Mouse (Mus musculus) neural tube, embryonic 13.5 days (tissue): ENCODE results near the gene Gtf2h1. TPM values are rescaled to one million over a fixed set of nuclear protein-coding genes. Genes with fewer than 3 reads are reported as not detected.
A peak's percentile ranks its signal among the peaks of the same experiment; 100 is the strongest.
"Not testable (repeated sequence)": the region's sequence is repeated elsewhere in the genome, so short reads cannot be mapped to it uniquely, and the experiment has no call there.

Experiments
- ATAC-seq: fragments of 200-750 bp; cut with Nextera tagmentation; 2 replicates; pipeline ENCODE4 v1.8.0; 2017; ENCODE audit warnings: low read depth, mild to moderate bottlenecking, moderate TSS enrichment, moderate library complexity
- H3K27ac ChIP-seq: fragments of 300-500 bp; sonication (generic); replicated peaks from 2 replicates; pipeline ENCODE4 v1.5.1; 2015; ENCODE audit warnings: moderate library complexity, mild to moderate bottlenecking, inconsistent platforms
- H3K27me3 ChIP-seq: fragments of 300-500 bp; sonication (generic); 2 replicates; pipeline ENCODE4 v1.6.1; 2015; ENCODE audit warnings: mild to moderate bottlenecking, inconsistent platforms
- H3K36me3 ChIP-seq: fragments of 300-500 bp; sonication (generic); 2 replicates; pipeline ENCODE4 v1.6.1; 2015; ENCODE audit warnings: mild to moderate bottlenecking, inconsistent platforms
- H3K4me1 ChIP-seq: fragments of 300-500 bp; sonication (generic); replicated peaks from 2 replicates; pipeline ENCODE4 v1.6.1; 2015; ENCODE audit warnings: inconsistent platforms
- H3K4me2 ChIP-seq: fragments of 300-500 bp; sonication (generic); 2 replicates; pipeline ENCODE4 v1.6.1; 2015; ENCODE audit warnings: inconsistent platforms, mild to moderate bottlenecking, moderate library complexity
- H3K4me3 ChIP-seq: fragments of 300-500 bp; sonication (generic); 2 replicates; pipeline ENCODE4 v1.5.1; 2015; ENCODE audit warnings: mild to moderate bottlenecking, inconsistent platforms
- H3K9ac ChIP-seq: fragments of 300-500 bp; sonication (generic); 2 replicates; pipeline ENCODE4 v1.6.1; 2015; ENCODE audit warnings: moderate library complexity, mild to moderate bottlenecking, inconsistent platforms
- H3K9me3 ChIP-seq: fragments of 300-500 bp; sonication (generic); 2 replicates; pipeline ENCODE4 v1.6.1; 2016; ENCODE audit warnings: inconsistent platforms
- WGBS: fragments of 180-500 bp; shearing (Covaris S2); methylation state at CpG from one replicate; pipeline ENCODE4 v1.1.7; 2015; 5-methylcytosine and 5-hydroxymethylcytosine counted together
- polyA plus RNA-seq: library from polyadenylated mRNA; unstranded; fragments of >200 nt; fragmentation: Nextera tagmentation; extraction: Ambion mirVana; gene quantifications from 2 replicates; pipeline ENCODE4 v1.2.1, GENCODE M21; 2015

The Gtf2h1 gene
- polyA plus RNA-seq, 1 experiment from 2014 or later = 38.2 TPM

DNA sequence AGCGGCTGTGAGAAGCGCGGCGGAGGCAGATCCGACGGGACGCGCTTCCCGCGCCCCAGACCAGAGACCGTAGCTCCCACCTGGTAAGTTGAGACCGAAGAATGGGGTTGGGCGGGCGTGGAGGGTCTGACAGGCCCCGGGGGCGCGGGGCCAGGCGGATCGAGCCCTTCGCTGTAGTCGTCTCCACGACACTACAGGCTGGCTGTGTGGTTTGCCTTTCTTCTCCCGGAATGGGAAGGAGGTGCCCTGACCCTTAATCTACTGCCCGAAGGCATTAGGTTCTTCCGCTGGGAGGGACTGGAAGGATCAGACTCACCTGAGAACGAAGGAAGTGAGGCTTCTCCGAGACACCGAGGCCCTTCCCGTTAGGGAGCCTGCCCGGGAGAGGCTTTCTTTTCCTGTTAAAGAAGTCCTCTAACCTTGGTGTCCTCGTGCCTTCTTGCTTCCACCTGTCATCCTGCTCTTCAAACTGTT lies 340 bp downstream of the Gtf2h1 start:
- peak overlapping the region; percentile 87 for H3K27ac ChIP-seq
- H3K9me3 ChIP-seq = no peaks in the 10 kb centered on the region
- WGBS = 0% methylated on average over 31 of the region's 31 CpGs
- H3K4me1 ChIP-seq = peaks cover 32% of the 10 kb centered on the region
- H3K9ac ChIP-seq = peak overlapping the region; percentile 95
- no peaks in the 10 kb centered on the region for H3K27me3 ChIP-seq
- no peak; the same call in 1 of the 2 replicates for ATAC-seq
- peak overlapping the region; percentile 94 for H3K4me3 ChIP-seq
- H3K36me3 ChIP-seq = peaks cover 17% of the 10 kb centered on the region
- H3K4me2 ChIP-seq = peak overlapping the region; percentile 96

DNA sequence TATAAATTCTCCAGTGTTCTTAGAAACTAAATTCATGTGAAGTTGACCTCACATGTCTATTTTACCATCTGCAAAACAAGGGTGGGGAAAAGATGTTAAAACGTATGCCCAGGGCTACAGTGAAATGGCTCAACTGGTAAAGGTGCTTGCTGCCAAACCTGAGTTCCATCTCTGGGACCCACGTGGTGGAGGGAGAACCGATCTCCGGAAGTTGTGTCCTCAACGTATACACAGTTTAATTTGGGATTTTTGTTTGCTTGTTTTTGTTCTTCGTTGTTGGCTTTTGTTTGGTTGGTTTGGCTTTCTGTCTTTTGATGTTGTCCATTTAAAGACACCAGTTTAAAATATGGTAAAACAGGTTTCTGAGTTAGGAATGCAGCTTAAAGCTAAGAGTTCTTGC lies 876 bp downstream of the Gtf2h1 start:
- WGBS = 64% methylated on average over 6 of the region's 6 CpGs

DNA sequence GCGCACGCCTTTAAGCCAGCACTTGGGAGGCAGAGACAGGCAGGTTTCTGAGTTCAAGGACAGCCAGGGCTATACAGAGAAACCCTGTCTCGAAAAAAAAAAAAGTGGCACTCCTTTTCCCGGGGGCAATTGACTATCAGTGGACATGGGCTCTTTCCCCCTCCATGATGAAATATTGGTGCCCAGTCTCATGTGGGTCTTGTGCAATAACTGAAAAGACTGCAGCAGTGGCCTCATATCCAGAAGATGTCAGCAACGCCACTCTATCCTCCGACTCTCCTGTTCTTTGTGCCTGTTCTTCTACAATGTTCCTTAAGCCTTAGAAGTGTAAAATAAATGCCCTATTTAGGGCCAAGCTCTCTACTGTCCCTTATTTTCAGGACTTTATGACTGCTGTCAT lies 14.4 kb downstream of the Gtf2h1 start:
- no peak for ATAC-seq
- peaks cover 84% of the 10 kb centered on the region for H3K36me3 ChIP-seq
- 96% methylated on average over 6 of the region's 6 CpGs for WGBS

More for the DNA sequence above, 876 bp downstream of the Gtf2h1 start:
- no peak for ATAC-seq
- H3K9me3 ChIP-seq = no peaks in the 10 kb centered on the region
- peaks cover 32% of the 10 kb centered on the region for H3K4me1 ChIP-seq
- H3K36me3 ChIP-seq = peaks cover 21% of the 10 kb centered on the region
- peak overlapping the region; percentile 95 for H3K9ac ChIP-seq
- H3K4me2 ChIP-seq = peak overlapping the region; percentile 96
- no peak overlapping the region for H3K27ac ChIP-seq
- peak overlapping the region; percentile 94 for H3K4me3 ChIP-seq
- H3K27me3 ChIP-seq = no peaks in the 10 kb centered on the region

DNA sequence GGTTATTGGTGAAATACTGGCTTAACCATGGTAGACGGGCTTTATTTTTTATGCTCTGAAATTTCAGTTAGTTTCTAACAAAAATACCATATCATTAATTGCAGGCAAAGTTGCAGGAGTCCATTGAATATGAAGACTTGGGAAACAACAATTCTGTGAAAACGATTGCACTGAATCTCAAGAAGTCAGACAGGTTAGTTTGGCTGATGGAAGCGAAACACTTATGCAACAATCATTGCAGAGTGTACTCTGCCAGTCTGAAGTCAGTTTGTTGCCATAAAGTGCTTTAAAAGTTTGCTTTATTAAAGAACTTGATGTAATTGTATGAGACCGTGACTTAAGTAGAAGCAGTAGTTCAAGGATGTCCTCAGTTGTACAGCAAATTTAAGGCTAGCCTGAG lies 18.1 kb downstream of the Gtf2h1 start:
- Histone ChIP-seq H3K9me3 (no peaks in the 10 kb centered on the region), H3K9ac (no peak overlapping the region), H3K27me3 (no peaks in the 10 kb centered on the region), H3K4me3 (no peak overlapping the region), H3K4me1 (no peaks in the 10 kb centered on the region), H3K4me2 (no peak overlapping the region), H3K36me3 (peaks cover 88% of the 10 kb centered on the region), H3K27ac (no peak overlapping the region)
- 91% methylated on average over 4 of the region's 4 CpGs for WGBS
- no peak for ATAC-seq

More for the DNA sequence above, 14.4 kb downstream of the Gtf2h1 start:
- Histone ChIP-seq H3K4me3 (no peak overlapping the region), H3K9me3 (no peaks in the 10 kb centered on the region), H3K4me2 (no peak overlapping the region), H3K27ac (no peak overlapping the region), H3K27me3 (no peaks in the 10 kb centered on the region), H3K4me1 (no peaks in the 10 kb centered on the region), H3K9ac (no peak overlapping the region)

DNA sequence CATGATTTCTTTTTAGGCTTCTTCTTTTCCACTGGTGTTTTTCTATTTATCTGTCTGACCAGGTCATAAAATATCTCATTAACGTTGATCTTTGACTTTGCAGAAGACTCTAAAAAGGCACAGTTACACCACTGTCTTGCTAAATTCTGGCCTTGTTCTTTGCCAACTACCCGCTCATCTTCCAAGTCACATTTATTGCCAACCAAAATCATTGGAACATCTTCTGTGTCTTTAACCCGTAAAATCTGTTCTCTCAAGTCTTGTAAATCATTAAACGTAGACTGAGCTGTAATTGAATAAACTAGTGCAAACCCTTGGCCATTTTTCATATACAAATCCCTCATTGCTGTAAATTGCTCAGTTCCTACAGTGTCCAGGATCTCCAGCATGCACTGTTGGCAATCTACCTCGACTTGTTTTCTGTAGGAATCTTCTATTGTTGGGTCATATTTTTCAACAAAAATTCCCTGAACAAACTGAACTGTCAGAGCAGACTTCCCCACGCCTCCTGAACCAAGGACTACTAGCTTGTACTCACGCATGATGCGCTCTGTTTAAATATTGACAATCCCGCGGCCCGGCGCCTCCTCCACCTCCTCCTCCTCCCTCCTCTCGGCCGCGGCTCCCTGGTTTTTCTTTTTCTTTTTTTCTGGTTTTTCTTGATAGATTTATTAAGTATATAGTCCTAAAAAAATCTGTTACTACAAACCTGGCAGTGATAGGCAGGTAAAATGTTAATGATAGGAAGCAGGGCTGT lies 25.2 kb downstream of the Gtf2h1 start:
- not testable (repeated sequence) for H3K27ac ChIP-seq
- peaks cover 73% of the 10 kb centered on the region for H3K36me3 ChIP-seq
- WGBS = 89% methylated on average over 15 of the region's 15 CpGs

DNA sequence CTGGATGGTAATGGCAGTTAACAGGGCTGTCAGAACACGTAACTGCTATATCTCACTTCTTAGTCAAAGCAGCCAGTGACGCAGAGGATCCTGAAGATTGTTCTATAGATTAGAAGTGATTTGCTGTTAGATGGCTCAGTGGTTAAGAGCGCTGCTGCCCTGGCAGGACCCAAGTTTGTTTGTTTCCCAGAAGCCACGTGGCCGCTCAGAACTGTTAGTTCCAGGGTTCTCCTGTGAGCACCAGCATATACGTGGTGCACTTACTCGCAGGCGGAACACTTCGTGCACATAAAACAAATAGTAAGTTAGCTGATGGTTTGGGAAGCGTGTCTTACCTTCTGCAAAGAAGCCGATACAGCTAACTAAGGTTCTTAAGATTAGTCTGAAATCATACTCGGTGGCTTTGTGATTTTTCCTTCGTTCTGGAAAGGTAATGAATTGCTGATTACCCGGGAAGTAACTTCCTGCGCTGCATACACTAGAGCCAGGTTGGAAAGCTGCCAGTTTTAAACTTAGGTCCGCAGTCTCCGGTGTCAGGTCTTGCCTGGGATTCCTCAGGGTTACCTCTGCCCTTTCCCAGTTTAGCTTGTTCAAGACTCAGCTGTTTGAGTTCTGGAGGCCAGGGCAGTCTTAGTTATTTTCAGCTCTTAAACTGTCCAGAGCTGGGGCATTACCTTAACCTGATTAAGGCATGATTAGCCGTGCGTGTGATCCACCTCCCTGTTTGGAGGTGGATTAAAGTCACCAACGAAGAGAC lies 31.3 kb downstream of the Gtf2h1 start:
- H3K27me3 ChIP-seq = no peaks in the 10 kb centered on the region
- peaks cover 21% of the 10 kb centered on the region for H3K36me3 ChIP-seq
- no peak overlapping the region for H3K4me2 ChIP-seq
- no peak overlapping the region for H3K4me3 ChIP-seq
- H3K9me3 ChIP-seq = no peaks in the 10 kb centered on the region
- H3K4me1 ChIP-seq = no peaks in the 10 kb centered on the region
- no peak for ATAC-seq
- no peak overlapping the region for H3K9ac ChIP-seq
- no peak overlapping the region for H3K27ac ChIP-seq
- 83% methylated on average over 20 of the region's 20 CpGs for WGBS

More for the DNA sequence above, 25.2 kb downstream of the Gtf2h1 start:
- not testable (repeated sequence) for H3K4me1 ChIP-seq, H3K4me2 ChIP-seq, H3K27me3 ChIP-seq, H3K9ac ChIP-seq, ATAC-seq, H3K9me3 ChIP-seq, H3K4me3 ChIP-seq

DNA sequence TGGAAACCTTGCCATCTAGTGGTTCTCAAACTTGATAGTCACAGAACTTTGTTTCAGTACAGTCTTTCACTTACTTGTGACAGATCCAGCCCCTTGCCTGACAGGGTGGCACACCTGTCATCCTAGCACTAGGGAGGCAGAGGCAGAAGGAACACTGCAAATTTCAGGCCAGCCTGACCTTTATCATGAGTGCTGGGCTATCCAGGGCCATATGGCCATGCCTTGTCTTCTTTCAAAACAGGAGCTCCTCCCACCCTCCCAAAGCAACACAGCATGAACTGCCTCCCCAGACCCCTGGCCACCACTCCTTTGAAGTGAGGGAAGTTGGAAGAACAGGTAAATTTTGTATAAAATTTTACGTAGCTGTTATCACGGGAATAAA lies 31.9 kb downstream of the Gtf2h1 start:
- no peak overlapping the region for H3K9ac ChIP-seq
- H3K27ac ChIP-seq = no peak overlapping the region
- H3K27me3 ChIP-seq = no peaks in the 10 kb centered on the region
- WGBS = 89% methylated on average over 2 of the region's 2 CpGs
- H3K9me3 ChIP-seq = no peaks in the 10 kb centered on the region
- peaks cover 15% of the 10 kb centered on the region for H3K36me3 ChIP-seq
- no peak overlapping the region for H3K4me3 ChIP-seq
- no peaks in the 10 kb centered on the region for H3K4me1 ChIP-seq
- no peak for ATAC-seq
- no peak overlapping the region for H3K4me2 ChIP-seq

DNA sequence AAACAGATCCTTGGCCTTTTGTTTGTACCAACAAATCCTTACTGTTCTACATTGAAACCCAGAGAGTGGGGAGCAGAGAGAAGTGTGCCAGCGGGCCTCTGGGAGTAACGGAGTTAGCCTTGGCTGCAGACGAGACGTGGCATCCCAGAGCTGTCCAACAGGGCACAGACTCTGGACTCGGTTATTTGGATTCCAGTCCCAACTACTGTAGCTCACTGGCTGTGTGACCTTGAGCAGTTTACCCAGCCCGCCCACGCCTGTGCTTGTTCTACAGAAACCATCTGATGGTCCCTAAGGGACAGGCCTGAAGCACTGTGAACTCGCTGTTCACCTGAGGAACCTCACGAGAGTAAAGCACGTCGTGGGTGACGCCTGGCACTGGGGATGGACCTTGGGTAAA lies 34.0 kb downstream of the Gtf2h1 start:
- Histone ChIP-seq H3K27ac (no peak overlapping the region), H3K4me2 (no peak overlapping the region), H3K36me3 (no peaks in the 10 kb centered on the region), H3K9ac (no peak overlapping the region), H3K27me3 (no peaks in the 10 kb centered on the region), H3K9me3 (no peaks in the 10 kb centered on the region), H3K4me1 (peaks cover 2% of the 10 kb centered on the region; the same call in 1 of the 2 replicates), H3K4me3 (no peak overlapping the region)
- WGBS = 91% methylated on average over 12 of the region's 12 CpGs
- ATAC-seq = no peak

DNA sequence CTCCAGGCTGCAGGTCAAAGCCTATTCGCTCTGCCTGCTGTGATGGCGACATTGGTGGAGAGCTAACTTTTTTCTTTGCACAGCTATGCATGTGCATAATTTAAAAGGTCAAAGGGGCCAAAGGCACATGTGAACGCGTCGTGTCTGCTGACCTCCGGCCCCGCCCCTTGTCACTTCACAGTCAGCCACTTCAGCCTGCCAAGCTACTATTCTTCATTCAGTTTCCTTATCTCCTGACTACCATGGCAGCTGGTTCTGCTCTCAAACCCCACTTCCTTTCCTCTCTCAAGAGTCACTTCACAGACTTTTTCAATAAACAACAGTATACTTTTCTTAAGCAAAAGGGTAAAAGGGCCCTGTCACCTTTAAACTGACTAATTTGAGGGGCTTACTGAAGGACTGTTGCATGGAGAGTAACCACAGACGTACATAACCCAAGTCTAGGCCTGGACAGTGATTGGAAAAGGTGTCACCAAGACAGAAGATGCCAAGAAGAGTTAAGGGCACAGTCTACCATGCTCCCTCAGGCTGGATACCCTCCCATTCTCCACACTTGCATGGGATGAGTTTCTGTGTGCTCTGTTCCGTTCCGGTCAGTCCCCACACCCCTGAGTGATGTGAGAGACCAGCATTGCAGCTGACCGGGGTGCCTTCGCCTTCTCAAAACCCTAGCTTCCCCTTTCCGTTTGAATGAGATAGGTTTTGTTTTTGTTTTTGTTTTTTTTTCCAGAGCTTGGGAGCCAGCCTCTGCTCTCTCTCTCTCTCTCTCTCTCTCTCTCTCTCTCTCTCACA lies 35.1 kb downstream of the Gtf2h1 start:
- no peak overlapping the region for H3K4me3 ChIP-seq
- no peak for ATAC-seq

DNA sequence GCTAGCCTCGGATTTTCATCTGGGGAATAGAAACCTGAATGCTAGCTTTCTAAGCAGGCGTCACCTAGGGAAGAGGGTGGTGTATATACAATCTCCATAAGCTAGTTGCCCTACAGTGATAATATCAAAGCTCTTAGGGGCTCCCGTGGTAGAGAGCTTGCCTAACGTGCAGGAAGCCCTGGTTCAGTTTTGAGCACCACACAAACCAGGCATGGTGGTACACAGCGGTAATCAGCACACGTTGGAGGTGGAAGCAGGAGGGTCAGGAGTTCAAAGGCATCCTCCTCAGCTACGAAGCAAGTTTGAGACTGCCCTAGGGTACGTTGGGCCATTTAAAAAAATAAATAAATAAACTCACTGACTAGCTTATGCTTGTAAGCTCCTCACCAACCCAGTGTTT lies 35.8 kb downstream of the Gtf2h1 start:
- no peak for ATAC-seq
- peaks cover 9% of the 10 kb centered on the region for H3K4me1 ChIP-seq
- H3K4me3 ChIP-seq = no peak overlapping the region
- 77% methylated on average over 8 of the region's 8 CpGs for WGBS
- no peak overlapping the region for H3K4me2 ChIP-seq
- H3K9ac ChIP-seq = no peak overlapping the region
- no peaks in the 10 kb centered on the region for H3K36me3 ChIP-seq
- no peaks in the 10 kb centered on the region for H3K9me3 ChIP-seq
- no peaks in the 10 kb centered on the region for H3K27me3 ChIP-seq
- H3K27ac ChIP-seq = no peak overlapping the region

More for the DNA sequence above, 35.1 kb downstream of the Gtf2h1 start:
- H3K27me3 ChIP-seq = no peaks in the 10 kb centered on the region
- H3K36me3 ChIP-seq = no peaks in the 10 kb centered on the region
- H3K27ac ChIP-seq = no peak overlapping the region
- H3K9ac ChIP-seq = no peak overlapping the region
- H3K9me3 ChIP-seq = no peaks in the 10 kb centered on the region
- H3K4me1 ChIP-seq = peaks cover 9% of the 10 kb centered on the region
- 61% methylated on average over 13 of the region's 13 CpGs for WGBS
- no peak overlapping the region for H3K4me2 ChIP-seq

DNA sequence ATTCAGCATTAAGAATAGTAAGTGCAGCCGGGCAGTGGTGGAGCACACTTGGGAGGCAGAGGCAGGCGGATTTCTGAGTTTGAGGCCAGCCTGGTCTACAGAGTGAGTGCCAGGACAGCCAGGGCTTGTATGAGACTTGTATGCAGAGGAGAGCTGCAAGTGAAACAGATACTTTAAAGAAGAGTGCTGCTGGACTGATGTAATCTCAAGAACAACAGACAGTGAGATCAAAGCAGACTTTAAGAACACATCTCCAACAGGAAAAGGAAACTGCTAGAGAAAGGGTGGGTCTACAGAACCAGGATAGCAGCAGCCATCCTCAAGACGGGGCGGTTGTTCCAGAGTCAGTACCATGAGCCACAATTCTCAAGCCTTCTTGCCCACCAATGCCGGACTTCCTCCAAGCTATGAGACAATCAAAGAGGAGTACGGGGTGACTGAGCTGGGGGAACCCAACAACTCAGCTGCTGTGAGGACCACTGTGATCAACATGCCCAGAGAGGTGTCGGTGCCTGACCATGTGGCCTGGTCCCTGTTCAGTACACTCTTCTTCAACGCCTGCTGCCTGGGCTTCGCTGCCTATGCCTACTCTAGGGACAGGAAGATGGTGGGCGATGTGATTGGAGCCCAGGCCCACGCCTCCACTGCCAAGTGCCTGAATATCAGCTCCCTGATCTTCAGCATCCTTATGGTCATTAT lies 36.4 kb downstream of the Gtf2h1 start:
- not testable (repeated sequence) for ATAC-seq, H3K9ac ChIP-seq, H3K4me2 ChIP-seq, H3K27ac ChIP-seq, H3K36me3 ChIP-seq, H3K27me3 ChIP-seq, H3K4me1 ChIP-seq, H3K9me3 ChIP-seq, H3K4me3 ChIP-seq
- 88% methylated on average over 11 of the region's 11 CpGs for WGBS
